In genomic region chr2:178117946-178118345, GRCm38 (mm10) we compare ENCODE assay signal across 9 mouse cellular contexts. TPM values are rescaled to one million over a fixed set of nuclear protein-coding genes. Genes with fewer than 3 reads are reported as not detected.
A peak's percentile ranks its signal among the peaks of the same experiment; 100 is the strongest.
DNase-seq lines count a peak whose midpoint lies in the region; ATAC-seq and TF ChIP-seq lines count a peak whose summit lies in the region.
"Had no signal": no experiment of that assay in that cellular context is flagged by ENCODE, and none has a peak within 500 bp of the region (broad histone marks: within the 10 kb centered on the region; RNA-seq: fewer than 3 reads in every experiment).

No protein-coding gene starts in this region.

- H3K9me3 ChIP-seq in embryonic facial prominence, embryonic 10.5 days: no peaks in the 10 kb centered on the region
- H3K9me3 ChIP-seq in kidney, postnatal 0 days (replicated peaks; ENCODE audit: low read length): no peaks in the 10 kb centered on the region
- H3K9me3 ChIP-seq: heart, embryonic 13.5 days; neural tube, embryonic 13.5 days had no signal

- H3K36me3 ChIP-seq in embryonic facial prominence, embryonic 10.5 days (replicated peaks): no peaks in the 10 kb centered on the region
- no peaks in the 10 kb centered on the region for H3K36me3 ChIP-seq in kidney, postnatal 0 days (ENCODE audit: insufficient read depth, low read length)
- H3K36me3 ChIP-seq: heart, embryonic 13.5 days; neural tube, embryonic 13.5 days had no signal

- H3K4me3 ChIP-seq in bone marrow macrophage, adult 2 months (ENCODE audit: insufficient read depth, low read length): no peak overlapping the region
- no peak overlapping the region for H3K4me3 ChIP-seq in embryonic facial prominence, embryonic 10.5 days
- H3K4me3 ChIP-seq in kidney, postnatal 0 days (replicated peaks; ENCODE audit: low read depth, low read length): no peak overlapping the region

- H3K9ac ChIP-seq in kidney, postnatal 0 days (ENCODE audit: low read depth, low read length): no peak overlapping the region
- H3K9ac ChIP-seq: heart, embryonic 13.5 days; neural tube, embryonic 13.5 days had no signal

- peaks cover 50% of the 10 kb centered on the region for H3K27me3 ChIP-seq in embryonic facial prominence, embryonic 10.5 days (replicated peaks; ENCODE audit: low read depth, poor library complexity, severe bottlenecking)
- H3K27me3 ChIP-seq in kidney, postnatal 0 days (ENCODE audit: insufficient read depth, low read length): no peaks in the 10 kb centered on the region

- no peak overlapping the region for H3K27ac ChIP-seq in bone marrow macrophage, adult 2 months (ENCODE audit: insufficient read depth, low read depth, low read length)
- no peak overlapping the region for H3K27ac ChIP-seq in embryonic facial prominence, embryonic 10.5 days (replicated peaks)
- no peak overlapping the region for H3K27ac ChIP-seq in kidney, postnatal 0 days
- H3K27ac ChIP-seq: heart, embryonic 13.5 days; neural tube, embryonic 13.5 days had no signal

- peak; percentile 20 for DNase-seq in ovary, postnatal 14 days (ENCODE audit: low spot score)
- DNase-seq in ovary, adult 18-20 months (ENCODE audit: low spot score): no peak
- DNase-seq in embryonic facial prominence, embryonic 10.5 days (ENCODE audit: low spot score): peak; percentile 64
- DNase-seq in kidney, postnatal 0 days (ENCODE audit: low spot score): peak; percentile 74
- peak; percentile 46 for DNase-seq in lung, postnatal 14 days
- peak; percentile 15 for DNase-seq in skeletal muscle tissue, adult 2 months (ENCODE audit: low read depth, low spot score)

- no peak for TF ChIP-seq POLR2A in bone marrow macrophage, adult 2 months (IDR thresholded peaks at IDR 0.05; ENCODE audit: borderline replicate concordance, low read depth, low read length)

- TF ChIP-seq CTCF in bone marrow macrophage, adult 2 months (IDR thresholded peaks at IDR 0.05; ENCODE audit: low read depth, low read length): peak; percentile 78
- TF ChIP-seq CTCF in kidney, postnatal 0 days (IDR thresholded peaks at IDR 0.05; ENCODE audit: low read depth): peak; percentile 66

- ATAC-seq in kidney, postnatal 0 days (replicated peaks; ENCODE audit: low FRiP score, low read depth): no peak

- peaks cover 21% of the 10 kb centered on the region for H3K4me1 ChIP-seq in bone marrow macrophage, adult 2 months (ENCODE audit: control insufficient read depth, insufficient read depth, low read length)
- H3K4me1 ChIP-seq in embryonic facial prominence, embryonic 10.5 days: peaks cover 50% of the 10 kb centered on the region
- peaks cover 8% of the 10 kb centered on the region; the same call in 1 of the 2 replicates for H3K4me1 ChIP-seq in kidney, postnatal 0 days (replicated peaks; ENCODE audit: insufficient read depth, low read length)

- WGBS in embryonic facial prominence, embryonic 10.5 days: 22% methylated on average over 12 of the region's 12 CpGs
- WGBS in kidney, postnatal 0 days: 23% methylated on average over 12 of the region's 12 CpGs

- H3K4me2 ChIP-seq in kidney, postnatal 0 days (ENCODE audit: low read length): no peak overlapping the region

RNA-seq across cellular contexts. Expression of gene Phactr3, which starts 0.8 kb away (rescaled TPM):
- polyA plus RNA-seq in bone marrow macrophage, adult 2 months (2012; ENCODE audit: insufficient read depth, insufficient read length, missing spikeins): not detected in 2 replicates
- 3.8 and 4.6 TPM in 2 replicates for polyA plus RNA-seq in embryonic facial prominence, embryonic 10.5 days (2016; fragmentation: Nextera tagmentation; extraction: Ambion mirVana)
- polyA plus RNA-seq in kidney, postnatal 0 days (2015; fragmentation: Nextera tagmentation; extraction: Ambion mirVana): 0.39 and 0.55 TPM in 2 replicates

RNA-seq across cellular contexts. Expression of gene Zfp931, which starts 39.7 kb away (rescaled TPM):
- 6.6 and 6.8 TPM in 2 replicates for polyA plus RNA-seq in bone marrow macrophage, adult 2 months (2012; ENCODE audit: insufficient read depth, insufficient read length, missing spikeins)
- 16.5 and 17.7 TPM in 2 replicates for polyA plus RNA-seq in embryonic facial prominence, embryonic 10.5 days (2016; fragmentation: Nextera tagmentation; extraction: Ambion mirVana)
- polyA plus RNA-seq in kidney, postnatal 0 days (2015; fragmentation: Nextera tagmentation; extraction: Ambion mirVana): 16.7 and 16.9 TPM in 2 replicates
